Mouse (Mus musculus): ENCODE data around the gene Psmd11. TPM values are rescaled to one million over a fixed set of nuclear protein-coding genes. Genes with fewer than 3 reads are reported as not detected.

Gene Psmd11
- polyA plus RNA-seq, 1 experiment from 2014 or later, result 309 TPM

DNA sequence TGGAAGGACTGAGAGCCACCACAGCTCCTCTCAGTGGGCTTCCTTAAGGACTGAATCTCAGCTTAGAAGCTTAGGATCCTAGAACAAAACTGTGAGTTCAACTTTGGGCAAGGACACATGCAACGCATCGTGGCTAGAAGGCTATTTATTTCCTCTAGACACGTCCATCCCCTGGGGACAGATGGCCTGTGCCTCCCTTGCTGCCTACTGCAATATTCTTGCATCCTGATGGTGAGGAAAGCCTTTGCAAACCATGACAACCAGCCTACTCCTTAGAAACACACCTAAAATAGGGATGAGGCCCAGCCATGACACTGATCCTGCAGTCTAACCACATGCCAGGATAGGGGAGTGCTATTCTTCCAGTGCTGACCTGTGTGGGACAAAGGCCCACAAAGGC lies 77.2 kb downstream of the Psmd11 start:
- no peak for DNase-seq (ENCODE audit: low spot score)
- H3K27ac ChIP-seq, result no peak overlapping the region
- no peak overlapping the region for H3K4me3 ChIP-seq
- no peaks in the 10 kb centered on the region for H3K36me3 ChIP-seq
- H3K4me1 ChIP-seq, result peaks cover 39% of the 10 kb centered on the region
- no peaks in the 10 kb centered on the region for H3K27me3 ChIP-seq (ENCODE audit: insufficient read depth, poor library complexity, severe bottlenecking)
- H3K9me3 ChIP-seq, result no peaks in the 10 kb centered on the region
- 77% methylated on average over 3 of the region's 3 CpGs for WGBS

- H3K36me3 ChIP-seq, result no peaks in the 10 kb centered on the region
Observed at GRCm38 (mm10) chr11:80506483-80506882, 78.1 kb downstream of the Psmd11 start.

GRCm38 (mm10) chr11:80507791-80508190 lies 79.4 kb downstream of the Psmd11 start:
- 82% methylated on average over 6 of the region's 6 CpGs for whole genome bisulfite sequencing
- no peak for DNase-seq (ENCODE audit: low spot score)
- Histone ChIP-seq H3K36me3 (no peaks in the 10 kb centered on the region), H3K4me1 (peaks cover 39% of the 10 kb centered on the region), H3K27ac (peak overlapping the region; percentile 85), H3K4me3 (no peak overlapping the region), H3K27me3 (ENCODE audit: insufficient read depth, poor library complexity, severe bottlenecking) (no peaks in the 10 kb centered on the region), H3K9me3 (no peaks in the 10 kb centered on the region)

More at GRCm38 (mm10) chr11:80506483-80506882, 78.1 kb downstream of the Psmd11 start:
- no peak for DNase-seq (ENCODE audit: low spot score)
- H3K27ac ChIP-seq, result no peak overlapping the region
- peaks cover 39% of the 10 kb centered on the region for H3K4me1 ChIP-seq
- no peaks in the 10 kb centered on the region for H3K9me3 ChIP-seq
- no peaks in the 10 kb centered on the region for H3K27me3 ChIP-seq (ENCODE audit: insufficient read depth, poor library complexity, severe bottlenecking)
- no peak overlapping the region for H3K4me3 ChIP-seq

- H3K9me3 ChIP-seq, result no peaks in the 10 kb centered on the region
- H3K27ac ChIP-seq, result peak overlapping the region; percentile 85
- DNase-seq (ENCODE audit: low spot score), result no peak
- no peaks in the 10 kb centered on the region for H3K36me3 ChIP-seq
- H3K4me1 ChIP-seq, result peaks cover 36% of the 10 kb centered on the region
- H3K27me3 ChIP-seq (ENCODE audit: insufficient read depth, poor library complexity, severe bottlenecking), result no peaks in the 10 kb centered on the region
- 23% methylated on average over 19 of the region's 19 CpGs for WGBS
- H3K4me3 ChIP-seq, result peak overlapping the region; percentile 47
Observed at GRCm38 (mm10) chr11:80508361-80509175, 80.2 kb downstream of the Psmd11 start.

DNA sequence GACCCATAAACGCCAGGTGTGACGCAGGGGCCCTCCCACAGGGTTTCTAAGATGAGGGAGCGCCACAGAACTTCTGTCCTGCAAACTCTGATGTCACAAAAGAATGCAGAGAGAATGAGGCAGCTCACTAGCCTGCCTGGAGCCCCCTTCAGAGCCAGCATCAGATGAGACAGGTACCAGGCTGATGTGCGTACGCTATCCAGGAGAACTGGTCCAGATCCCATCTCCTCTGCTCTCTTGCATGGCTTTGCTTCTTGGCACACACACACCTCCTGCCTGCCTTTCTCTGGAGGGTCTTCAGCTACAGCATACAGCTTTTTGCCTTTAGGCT lies 80.7 kb downstream of the Psmd11 start:
- peak overlapping the region; percentile 85 for H3K27ac ChIP-seq

DNA sequence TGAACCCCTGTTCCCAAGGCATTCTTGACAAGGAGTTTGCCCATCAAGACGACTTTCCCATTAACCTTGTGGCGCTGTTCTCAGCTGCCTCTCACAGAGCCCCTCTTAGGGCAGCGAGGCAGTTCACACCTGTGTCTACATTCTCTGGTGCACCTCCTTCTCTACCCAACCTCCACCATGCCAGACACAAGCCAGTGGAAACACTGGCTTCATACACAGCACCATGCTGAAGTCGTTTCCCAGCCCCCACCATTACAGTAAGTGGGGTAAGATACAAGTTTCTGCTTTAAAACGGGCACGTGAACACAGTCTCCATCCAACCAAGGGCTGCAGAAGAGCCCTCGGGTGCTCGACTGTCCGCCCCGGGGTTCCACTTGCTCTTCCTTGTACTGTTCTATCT lies 81.7 kb downstream of the Psmd11 start:
- Histone ChIP-seq H3K4me1 (peaks cover 25% of the 10 kb centered on the region), H3K36me3 (no peaks in the 10 kb centered on the region), H3K27ac (no peak overlapping the region), H3K4me3 (no peak overlapping the region), H3K27me3 (ENCODE audit: insufficient read depth, poor library complexity, severe bottlenecking) (0 out of 2 replicates have a peak, but pooled peaks cover 3% of the 10 kb centered on the region), H3K9me3 (no peaks in the 10 kb centered on the region)
- no peak for DNase-seq (ENCODE audit: low spot score)
- WGBS, result 79% methylated on average over 10 of the region's 10 CpGs

More for the DNA sequence above, 80.7 kb downstream of the Psmd11 start:
- Histone ChIP-seq H3K36me3 (no peaks in the 10 kb centered on the region), H3K4me1 (peaks cover 30% of the 10 kb centered on the region), H3K27me3 (ENCODE audit: insufficient read depth, poor library complexity, severe bottlenecking) (no peaks in the 10 kb centered on the region), H3K4me3 (peak overlapping the region; percentile 47), H3K9me3 (no peaks in the 10 kb centered on the region)
- 61% methylated on average over 5 of the region's 5 CpGs for WGBS
- no peak for DNase-seq (ENCODE audit: low spot score)

DNA sequence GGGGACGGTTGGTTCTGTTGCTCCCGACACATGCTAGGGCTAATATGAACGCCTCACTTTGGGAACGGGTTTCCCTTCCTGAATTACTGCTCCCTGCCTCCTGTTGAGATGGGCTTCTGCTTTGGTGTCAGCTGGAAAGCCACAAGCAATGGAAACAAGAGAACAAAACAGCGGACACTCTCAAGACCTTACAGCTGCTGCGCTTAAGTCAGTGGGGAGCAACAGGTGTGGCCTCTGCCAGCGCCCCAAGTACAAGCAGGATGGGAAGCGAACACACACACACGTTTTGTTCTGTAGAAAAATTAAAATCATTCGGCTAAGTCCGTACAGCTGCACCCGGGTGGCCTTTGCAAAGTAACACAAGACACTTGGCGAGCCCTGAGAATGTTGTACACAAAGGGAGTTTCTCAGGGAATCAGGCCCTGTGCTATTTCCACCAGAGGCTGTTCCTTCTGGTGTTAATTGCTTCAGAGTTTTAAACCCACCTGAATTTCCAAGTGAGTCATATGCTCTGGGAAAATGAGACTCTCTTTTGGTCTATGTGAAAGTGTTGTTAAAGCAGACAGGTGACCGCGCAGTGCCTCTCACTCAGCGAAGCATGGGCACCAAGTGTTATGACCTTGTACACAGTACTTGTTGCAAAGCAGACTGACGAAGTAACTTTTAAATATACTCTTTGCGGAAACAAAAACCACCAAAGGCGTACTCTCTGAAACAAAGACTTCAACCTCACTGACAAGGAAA lies 84.1 kb downstream of the Psmd11 start:
- H3K27ac ChIP-seq, result no peak overlapping the region
- WGBS, result 83% methylated on average over 19 of the region's 19 CpGs
- peaks cover 27% of the 10 kb centered on the region for H3K4me1 ChIP-seq
- H3K4me3 ChIP-seq, result no peak overlapping the region
- no peak for DNase-seq (ENCODE audit: low spot score)
- H3K27me3 ChIP-seq (ENCODE audit: insufficient read depth, poor library complexity, severe bottlenecking), result 0 out of 2 replicates have a peak, but pooled peaks cover 7% of the 10 kb centered on the region
- H3K9me3 ChIP-seq, result no peaks in the 10 kb centered on the region
- no peaks in the 10 kb centered on the region for H3K36me3 ChIP-seq

DNA sequence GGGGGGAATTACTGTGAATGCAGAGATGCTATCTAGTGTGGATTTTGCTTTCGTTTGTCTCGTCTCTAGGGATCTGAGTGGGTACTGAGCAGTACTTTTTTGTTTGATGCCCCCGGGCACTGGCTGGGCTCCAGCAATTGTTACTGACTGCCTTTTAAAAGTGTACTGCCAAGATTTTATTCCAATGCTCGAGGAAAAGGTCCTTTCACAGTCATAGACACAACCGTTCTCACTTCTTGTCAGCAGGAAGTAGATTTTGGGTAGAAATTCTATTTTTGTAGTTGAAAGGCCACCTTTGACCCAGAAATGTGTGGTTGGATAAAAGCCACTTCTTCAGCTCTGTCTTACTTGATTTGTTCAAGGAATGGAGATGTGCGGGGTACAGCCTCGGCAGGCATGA lies 85.4 kb downstream of the Psmd11 start:
- DNase-seq (ENCODE audit: low spot score), result no peak
- no peaks in the 10 kb centered on the region for H3K9me3 ChIP-seq
- no peaks in the 10 kb centered on the region for H3K36me3 ChIP-seq
- 72% methylated on average over 7 of the region's 7 CpGs for WGBS
- H3K27me3 ChIP-seq (ENCODE audit: insufficient read depth, poor library complexity, severe bottlenecking), result 0 out of 2 replicates have a peak, but pooled peaks cover 7% of the 10 kb centered on the region
- H3K4me3 ChIP-seq, result no peak overlapping the region
- no peak overlapping the region for H3K27ac ChIP-seq
- peaks cover 23% of the 10 kb centered on the region for H3K4me1 ChIP-seq

DNA sequence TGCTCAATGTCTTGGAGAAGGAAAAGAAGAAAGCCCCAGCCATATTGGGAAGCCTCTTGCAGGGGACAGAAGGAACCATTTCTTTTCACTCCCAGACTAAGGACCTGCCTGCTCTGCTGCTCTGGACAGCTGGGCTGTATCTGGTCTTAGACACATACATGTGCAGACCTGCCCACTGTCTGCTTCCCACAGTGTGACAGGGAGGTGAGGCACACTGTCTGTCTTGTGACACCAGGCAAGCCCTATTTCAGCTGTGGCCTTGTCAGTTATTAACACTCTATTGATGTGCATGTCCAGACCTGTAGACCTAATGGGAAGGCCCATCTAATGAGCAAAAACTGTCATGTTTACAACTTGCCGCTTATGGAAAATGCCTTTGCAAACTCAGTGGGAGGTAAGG lies 86.9 kb downstream of the Psmd11 start:
- no peak for DNase-seq (ENCODE audit: low spot score)
- Histone ChIP-seq H3K27ac (no peak overlapping the region), H3K27me3 (ENCODE audit: insufficient read depth, poor library complexity, severe bottlenecking) (0 out of 2 replicates have a peak, but pooled peaks cover 7% of the 10 kb centered on the region), H3K4me1 (peaks cover 24% of the 10 kb centered on the region), H3K36me3 (no peaks in the 10 kb centered on the region), H3K4me3 (no peak overlapping the region), H3K9me3 (no peaks in the 10 kb centered on the region)
- 71% methylated on average over 1 of the region's 1 CpGs for WGBS

DNA sequence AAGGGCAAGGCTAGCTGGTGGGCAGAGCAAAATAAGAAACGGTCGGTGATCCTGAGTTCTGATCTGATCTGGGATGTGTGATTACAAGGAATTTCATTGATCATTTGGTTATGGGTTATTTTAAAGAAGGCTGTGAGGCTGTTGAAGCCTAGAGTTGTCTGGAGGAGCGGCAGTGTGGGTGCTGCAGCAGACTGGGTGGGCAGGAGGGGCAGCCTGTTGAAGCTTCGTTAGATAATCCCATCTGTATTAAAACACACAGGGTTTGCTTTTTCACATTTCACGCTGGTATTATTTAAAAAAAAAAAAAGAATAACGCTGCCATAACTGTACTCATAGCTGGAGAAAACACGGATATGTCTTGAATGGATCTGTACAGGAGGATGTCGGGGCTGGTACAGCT lies 87.5 kb downstream of the Psmd11 start:
- no peak for DNase-seq (ENCODE audit: low spot score)
- H3K27me3 ChIP-seq (ENCODE audit: insufficient read depth, poor library complexity, severe bottlenecking), result 0 out of 2 replicates have a peak, but pooled peaks cover 7% of the 10 kb centered on the region
- no peak overlapping the region for H3K27ac ChIP-seq
- H3K4me1 ChIP-seq, result peaks cover 24% of the 10 kb centered on the region
- H3K4me3 ChIP-seq, result no peak overlapping the region
- H3K36me3 ChIP-seq, result no peaks in the 10 kb centered on the region
- no peaks in the 10 kb centered on the region for H3K9me3 ChIP-seq
- WGBS, result 78% methylated on average over 8 of the region's 8 CpGs

DNA sequence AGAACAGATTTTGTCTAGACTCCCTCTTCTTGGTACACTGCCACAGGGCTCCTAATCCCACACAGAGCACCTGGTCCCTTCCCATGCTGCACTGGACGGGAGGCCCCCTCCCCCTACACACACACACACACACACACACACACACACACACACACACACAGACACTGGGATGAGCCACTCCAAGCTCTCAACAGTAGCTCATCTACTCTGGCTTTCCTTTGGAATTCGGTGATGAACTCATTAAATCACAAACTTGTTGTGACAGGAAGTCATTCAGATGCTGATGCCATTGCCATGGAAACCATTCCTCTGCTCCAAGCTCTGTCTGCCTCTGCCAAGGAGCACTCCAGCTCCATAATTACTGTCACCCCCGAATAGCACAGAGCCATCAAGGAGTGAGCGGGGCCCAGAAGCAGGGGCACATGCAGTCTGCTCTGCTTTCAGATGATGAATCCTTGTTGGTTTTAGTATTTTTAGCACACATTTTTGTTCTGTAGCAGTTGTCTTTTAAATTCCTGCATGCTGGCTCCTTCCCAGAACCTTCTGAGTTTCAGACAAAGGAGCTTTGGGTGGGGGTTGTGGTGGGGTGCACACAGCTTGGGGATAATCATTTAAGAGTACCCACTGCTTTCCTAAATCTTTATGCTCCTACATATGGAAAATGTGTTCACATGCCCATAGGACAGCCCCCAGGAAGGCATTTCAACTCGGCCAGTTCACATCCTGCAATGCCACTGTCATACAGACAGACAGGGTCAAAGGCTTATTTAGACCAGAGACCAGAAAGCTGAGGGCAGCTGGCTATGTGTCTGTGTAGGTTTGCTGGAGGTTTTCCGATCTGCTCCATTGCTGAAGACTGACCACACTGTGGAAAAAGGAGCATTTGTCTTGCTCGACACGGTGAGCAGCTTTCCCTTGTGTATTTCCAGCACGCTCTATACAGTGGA lies 90.3 kb downstream of the Psmd11 start:
- H3K4me3 ChIP-seq, result no peak overlapping the region
- peaks cover 32% of the 10 kb centered on the region for H3K4me1 ChIP-seq
- H3K27ac ChIP-seq, result no peak overlapping the region
- no peaks in the 10 kb centered on the region for H3K36me3 ChIP-seq
- no peaks in the 10 kb centered on the region for H3K9me3 ChIP-seq
- no peak for DNase-seq (ENCODE audit: low spot score)
- H3K27me3 ChIP-seq (ENCODE audit: insufficient read depth, poor library complexity, severe bottlenecking), result 0 out of 2 replicates have a peak, but pooled peaks cover 7% of the 10 kb centered on the region
- WGBS, result 42% methylated on average over 9 of the region's 9 CpGs

DNA sequence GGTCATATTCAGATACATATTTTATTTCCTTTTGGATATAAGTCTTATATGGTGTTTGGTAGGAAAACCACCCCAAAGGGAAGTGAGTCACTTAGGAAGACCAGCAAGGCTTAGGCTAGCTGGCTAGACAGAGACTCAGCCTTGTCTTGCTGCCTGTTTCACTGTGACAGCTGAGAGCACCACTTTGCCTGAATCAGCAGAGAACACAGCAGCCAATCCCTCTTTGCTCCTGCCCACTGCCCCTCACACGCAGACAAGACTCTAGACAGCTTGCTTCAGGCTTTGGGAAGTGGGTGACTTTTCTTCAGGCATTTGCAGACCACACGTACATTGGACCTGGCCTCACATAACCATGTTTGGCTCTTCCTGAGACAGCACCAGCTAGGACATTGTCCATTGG lies 92.7 kb downstream of the Psmd11 start:
- H3K9me3 ChIP-seq, result no peaks in the 10 kb centered on the region
- 48% methylated on average over 2 of the region's 2 CpGs for WGBS
- no peak overlapping the region for H3K4me3 ChIP-seq
- no peak for DNase-seq (ENCODE audit: low spot score)
- H3K27me3 ChIP-seq (ENCODE audit: insufficient read depth, poor library complexity, severe bottlenecking), result no peaks in the 10 kb centered on the region
- H3K27ac ChIP-seq, result no peak overlapping the region
- H3K36me3 ChIP-seq, result no peaks in the 10 kb centered on the region
- peaks cover 25% of the 10 kb centered on the region for H3K4me1 ChIP-seq
